Mouse (Mus musculus) T-helper 2 cell (primary cell): ENCODE measurements around the gene Ift80.
"Not testable (repeated sequence)": the region's sequence is repeated elsewhere in the genome, so short reads cannot be mapped to it uniquely, and the experiment has no call there.

Experiments
- in situ Hi-C: fragments of 300-600 bp; cut with MboI, MseI; formaldehyde crosslinking; loops from one replicate; pipeline ENCODE4 v1.15.1; 2025; ENCODE audit warnings: high pct_unique_total_duplicates

Ift80 gene

DNA sequence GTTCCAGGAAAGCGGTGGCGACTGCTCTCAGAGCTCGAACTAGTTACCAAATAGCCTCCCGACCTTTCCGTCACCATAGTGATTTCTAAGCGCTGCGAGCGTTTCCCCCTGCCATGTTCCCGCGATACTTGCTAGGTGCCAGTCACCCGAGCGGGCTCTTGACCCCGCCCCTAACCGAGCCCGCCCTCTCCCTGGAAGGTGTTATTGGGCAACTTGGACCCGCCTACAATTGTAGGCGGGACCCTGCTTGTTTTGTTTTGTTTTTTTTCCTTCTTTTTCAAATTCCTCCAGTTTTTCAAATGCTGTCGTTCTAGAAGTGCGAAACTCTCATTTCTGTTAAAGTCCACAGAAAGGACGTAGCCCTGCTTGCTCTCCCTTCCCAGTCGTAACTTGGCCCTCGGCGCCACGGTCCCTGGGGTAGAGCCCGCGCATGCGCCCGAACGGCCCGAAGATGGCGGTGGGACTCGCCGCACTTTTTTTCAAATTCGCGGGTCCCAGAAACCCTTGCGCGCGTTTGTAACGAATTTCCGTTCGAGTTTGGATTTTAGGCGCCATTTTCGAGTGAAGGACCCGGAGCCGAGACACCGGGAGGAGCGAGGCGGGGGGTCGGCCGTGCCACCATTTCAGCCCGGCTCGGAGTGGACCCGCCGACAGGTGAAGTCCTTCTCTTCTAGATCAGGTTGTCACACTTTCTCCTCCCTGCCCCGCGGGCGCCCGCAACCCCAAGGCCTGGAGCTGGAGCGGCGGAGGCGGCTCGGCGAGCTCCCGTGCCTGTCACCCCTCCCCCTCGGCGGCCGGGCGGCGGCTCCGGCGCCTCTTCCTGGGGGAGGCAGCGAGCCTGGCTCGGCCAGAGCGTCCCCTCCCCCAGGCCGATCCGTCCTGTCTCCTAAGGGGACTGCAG, at the start of gene Ift80, which contains the start of gene Smc4:
Ift80 (minus strand) TSS at position 134 of the 901 bp plus-strand sequence.
Smc4 (plus strand) TSS at position 302 of the 901 bp plus-strand sequence.
- in situ Hi-C loops = loop anchor here (5.0 kb wide), 1 partner anchor 38 kb away; the partner anchor contains the start of gene Trim59

DNA sequence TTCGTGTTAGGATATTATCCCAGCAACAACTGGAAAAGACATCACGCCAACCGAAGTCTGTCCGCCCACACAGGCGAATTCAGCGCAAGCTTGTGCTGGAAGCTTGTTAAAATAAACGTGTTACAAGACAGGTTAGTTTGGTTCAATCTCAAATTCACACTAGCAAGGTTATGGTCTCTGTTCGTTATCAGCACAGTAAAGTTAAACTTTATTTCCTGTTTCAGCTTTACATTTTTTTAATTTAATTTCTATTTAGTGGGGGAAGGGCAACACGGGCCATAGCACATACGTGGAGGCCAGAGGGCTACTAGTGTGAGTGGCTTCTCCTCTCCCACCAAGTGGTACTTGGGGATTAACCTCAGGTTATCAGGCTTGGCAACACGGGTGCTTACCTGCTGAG, 47.5 kb upstream of the Ift80 start:
- in situ Hi-C loops = no loop called here

DNA sequence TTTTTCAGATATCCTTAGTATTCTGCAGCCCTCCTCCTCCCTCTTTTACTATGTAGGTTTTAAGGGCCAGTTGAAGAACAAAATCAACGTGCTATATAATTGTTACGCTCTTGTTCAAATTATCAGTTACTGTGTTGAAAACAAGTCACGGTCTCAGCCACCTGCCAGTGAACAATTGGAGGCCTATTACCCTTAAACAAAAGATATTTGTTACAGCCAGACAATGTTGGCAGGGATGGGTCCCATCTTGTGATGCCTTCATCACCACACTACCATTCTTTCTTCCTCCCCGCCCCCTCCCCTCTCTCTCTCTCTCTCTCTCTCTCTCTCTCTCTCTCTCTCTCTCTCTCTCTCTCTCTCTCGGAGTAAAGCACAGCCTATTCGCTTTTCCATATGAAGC, 44.6 kb upstream of the Ift80 start:
- in situ Hi-C loops = no loop called here

DNA sequence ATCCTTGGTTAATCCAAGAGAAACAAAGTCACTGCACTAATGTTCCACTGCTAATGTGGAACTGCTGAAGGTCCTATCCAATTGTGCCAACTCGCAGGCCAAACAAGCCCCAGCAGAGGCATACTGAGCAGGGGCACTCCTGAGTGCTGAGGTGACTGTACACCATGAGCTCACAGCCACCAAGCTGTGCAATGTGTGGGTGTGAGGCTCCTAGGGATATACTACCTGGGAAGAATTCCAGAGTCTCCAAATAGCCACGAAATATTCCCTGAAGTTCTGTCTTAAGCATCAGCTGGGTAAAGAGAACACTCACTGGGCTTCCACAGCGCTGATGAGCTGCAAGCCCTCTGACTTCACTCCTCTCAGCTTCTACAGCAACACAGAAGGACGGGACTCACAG, 43.3 kb upstream of the Ift80 start:
- in situ Hi-C loops = no loop called here

DNA sequence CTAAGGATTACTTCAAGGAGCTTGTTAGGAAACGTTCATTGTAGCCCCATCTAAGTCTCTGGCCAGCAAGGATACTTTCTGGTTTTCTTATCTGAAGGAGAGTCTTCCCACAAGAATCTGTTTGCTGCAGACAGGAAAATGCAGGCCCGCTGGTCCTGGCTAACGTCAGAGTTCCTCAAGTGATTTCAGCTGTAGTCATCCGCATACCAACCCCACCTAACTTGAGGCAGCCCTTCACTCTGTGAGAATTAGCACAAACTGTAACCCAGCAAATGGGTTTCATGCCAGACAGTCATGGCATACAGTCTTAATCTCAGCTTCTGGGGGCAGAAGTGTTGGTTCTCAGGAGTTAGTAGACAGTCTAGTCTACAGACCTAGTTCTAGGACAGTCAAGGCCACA, 42.1 kb upstream of the Ift80 start:
- in situ Hi-C loops = no loop called here

DNA sequence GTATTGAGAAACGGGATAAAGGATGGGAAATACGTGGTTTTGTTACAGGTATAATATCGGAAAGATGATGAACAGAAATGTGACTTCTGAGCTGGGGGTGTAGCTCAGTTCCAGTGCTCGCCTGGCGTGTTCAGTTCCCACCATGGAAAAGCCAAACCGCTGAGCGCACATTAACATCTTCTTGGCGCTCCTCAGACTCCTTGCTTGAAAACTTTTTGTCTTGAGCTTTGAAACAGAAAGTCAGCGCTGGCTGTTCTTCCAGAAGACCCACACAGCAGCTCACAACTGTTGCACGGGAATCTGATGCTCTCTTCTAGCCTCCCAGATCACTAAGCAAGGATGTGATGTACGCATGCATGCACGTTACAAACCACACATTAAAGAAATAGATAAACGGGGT, 41.4 kb upstream of the Ift80 start:
- in situ Hi-C loops = no loop called here

DNA sequence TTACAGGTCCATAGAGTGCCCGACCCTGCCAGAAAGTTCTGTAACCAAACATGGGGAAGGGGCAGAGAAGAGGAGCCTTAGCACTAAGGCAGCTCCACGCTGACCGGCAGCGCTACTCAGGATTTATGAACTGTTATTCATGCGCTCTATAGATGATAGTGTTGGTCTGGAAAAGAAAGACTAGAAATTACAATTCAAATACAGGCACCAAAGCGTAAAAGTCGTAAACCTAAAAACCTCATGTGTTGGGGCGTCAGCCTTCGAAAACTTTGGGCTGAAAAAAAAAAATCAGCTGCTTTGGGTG, 41.0 kb upstream of the Ift80 start:
- in situ Hi-C loops = no loop called here

DNA sequence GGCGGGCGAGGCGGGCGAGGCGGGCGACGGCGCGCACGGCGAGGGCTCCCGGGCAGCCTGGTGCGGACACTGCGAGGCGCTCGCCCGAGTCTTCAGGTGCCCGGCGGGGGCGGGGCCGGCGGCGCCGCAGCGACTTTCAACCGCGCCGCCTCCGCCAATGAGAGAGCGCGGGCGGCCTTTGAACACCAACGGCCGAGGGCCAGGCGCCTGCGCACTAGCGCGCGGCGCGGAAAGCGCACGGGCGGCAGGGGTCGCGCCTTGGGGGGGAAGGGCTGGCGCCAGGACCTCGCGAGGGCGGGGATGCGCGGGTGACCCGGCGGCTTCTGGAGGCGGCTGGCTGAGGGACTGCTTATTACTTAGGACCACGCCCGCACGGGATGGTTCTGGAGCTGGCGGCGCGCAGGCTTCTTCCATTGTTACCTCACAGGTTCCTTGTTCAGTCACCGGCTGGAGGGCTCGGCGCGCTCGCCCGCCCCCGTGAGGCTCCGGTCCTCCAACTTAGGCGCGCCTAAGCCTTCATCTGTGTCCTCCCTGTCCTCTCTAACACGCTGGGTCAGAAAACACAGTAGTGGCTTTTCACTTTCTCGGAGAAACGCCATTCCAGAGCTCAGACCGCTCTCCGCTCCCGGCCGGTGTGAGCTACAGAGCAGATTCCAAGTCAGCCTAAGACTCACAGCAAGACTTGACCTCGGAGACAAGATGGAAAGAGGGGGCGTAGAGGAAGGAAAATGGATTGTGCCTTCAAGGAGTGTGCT, 40.5 kb upstream of the Ift80 start, which contains the start of gene Trim59:
Trim59 (minus strand) TSS at position 111 of the 755 bp plus-strand sequence.
- in situ Hi-C loops = loop anchor here (5.0 kb wide), 1 partner anchor 38 kb away; no protein-coding TSS in a partner anchor

DNA sequence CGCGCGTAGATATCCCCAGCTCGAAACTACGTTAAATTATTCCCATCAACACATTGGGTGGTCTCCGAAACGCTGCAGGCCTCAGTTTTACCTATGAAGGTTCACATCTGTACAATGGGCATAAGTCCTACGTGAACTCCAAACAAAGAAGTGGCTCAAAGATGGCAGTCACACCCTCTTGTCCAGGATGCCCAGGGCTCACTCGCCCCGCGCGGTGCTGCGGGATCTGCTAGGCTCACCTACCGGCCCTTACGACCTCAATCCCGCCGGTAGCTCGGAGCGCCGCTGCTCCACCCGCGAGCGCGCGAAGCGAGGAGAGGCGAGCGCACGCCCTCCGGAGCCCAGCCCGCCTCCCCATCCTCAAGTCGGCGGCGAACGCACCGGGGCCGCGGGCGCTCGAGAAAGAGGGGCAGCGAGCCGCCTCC, 39.8 kb upstream of the Ift80 start:
- in situ Hi-C loops = loop anchor here (5.0 kb wide), 1 partner anchor 37 kb away; no protein-coding TSS in a partner anchor

DNA sequence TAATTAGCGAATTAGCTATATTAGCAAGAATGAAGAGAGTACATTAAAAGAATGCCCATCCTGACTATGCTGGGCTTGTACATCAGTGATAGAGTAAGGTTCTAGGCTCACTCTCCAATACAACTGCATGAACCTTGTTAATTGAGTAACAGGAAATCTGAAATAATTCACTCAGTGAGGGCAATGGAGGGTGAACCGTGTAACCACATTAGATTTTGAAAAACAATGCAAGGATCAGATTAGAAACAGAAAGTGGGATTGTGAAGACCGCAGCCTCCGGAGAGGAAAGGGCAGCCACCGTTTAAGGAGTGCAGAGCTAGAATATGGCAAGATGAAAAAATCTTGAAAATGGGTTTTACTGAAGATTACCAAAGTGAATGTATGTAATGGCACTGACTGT, 36.9 kb upstream of the Ift80 start:
- in situ Hi-C loops = loop anchor here (5.0 kb wide), 1 partner anchor 34 kb away; no protein-coding TSS in a partner anchor

DNA sequence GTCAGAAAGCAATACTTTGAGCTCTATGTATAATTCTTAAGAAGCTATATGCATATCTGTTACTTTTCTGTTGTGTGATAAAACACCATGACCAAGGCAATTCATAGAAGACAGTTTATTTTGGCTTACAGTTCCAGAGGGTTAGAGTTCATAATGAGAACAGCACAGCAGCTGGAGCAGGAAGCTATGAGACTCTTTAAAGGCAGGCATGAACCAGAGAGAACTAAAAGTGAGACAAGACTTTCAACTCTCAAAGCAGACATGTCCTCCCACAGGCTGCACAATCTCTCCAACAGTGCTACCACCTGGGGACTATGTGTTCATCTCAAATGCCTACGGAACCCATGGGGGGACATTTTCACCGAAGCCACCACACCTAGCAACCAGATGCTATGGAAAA, 35.7 kb upstream of the Ift80 start:
- in situ Hi-C loops = loop anchor here (5.0 kb wide), 1 partner anchor 33 kb away; no protein-coding TSS in a partner anchor

DNA sequence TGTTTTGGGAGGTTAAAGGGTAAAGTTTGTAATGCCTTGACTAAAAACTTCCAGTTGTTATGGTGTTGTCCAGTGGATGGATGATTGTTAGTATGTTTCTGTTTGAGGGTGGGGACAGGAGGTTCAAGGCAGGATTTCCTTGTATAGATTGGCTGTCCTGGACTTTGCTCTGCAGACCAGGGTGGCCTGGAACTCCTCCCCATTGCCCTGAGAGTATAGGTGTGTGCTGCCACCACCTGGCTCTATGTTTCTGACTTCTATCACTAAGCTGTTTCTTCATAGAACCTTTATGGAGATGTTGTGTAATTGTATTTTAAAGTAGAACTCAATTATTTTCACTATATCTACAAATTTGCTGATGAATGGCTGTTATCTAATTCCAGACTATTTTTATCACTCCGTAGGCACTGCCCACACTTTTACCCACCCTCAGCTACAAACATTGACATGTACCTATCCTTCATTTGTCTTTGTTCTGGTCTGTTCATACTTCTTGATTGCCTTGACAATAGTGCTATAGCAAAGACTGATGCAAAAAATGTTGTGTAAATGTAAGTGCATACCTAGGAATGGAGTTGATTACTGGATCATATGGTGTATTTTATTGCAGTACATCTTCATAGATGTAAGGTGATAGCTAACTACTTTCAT, 21.9 kb upstream of the Ift80 start:
- in situ Hi-C loops = no loop called here

DNA sequence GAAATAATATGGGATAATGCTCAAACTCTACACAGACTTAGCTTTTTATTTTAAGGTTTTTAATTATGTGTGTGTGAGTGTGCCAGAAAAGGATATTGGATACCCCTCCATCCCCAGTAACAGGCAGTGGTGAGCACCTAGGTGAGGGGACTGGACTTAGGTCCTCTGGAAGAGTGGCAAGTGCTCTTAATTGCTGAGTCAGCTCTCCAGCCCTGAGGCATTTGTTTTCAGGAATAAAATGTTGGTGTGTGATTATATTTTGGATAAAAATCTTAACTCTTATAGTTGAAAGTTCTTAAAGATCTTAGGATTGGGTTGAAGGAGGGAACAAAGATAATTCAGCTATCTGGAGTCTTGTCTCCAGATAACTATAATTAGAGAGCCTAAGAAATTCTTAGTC, 16.4 kb upstream of the Ift80 start:
- in situ Hi-C loops = no loop called here

DNA sequence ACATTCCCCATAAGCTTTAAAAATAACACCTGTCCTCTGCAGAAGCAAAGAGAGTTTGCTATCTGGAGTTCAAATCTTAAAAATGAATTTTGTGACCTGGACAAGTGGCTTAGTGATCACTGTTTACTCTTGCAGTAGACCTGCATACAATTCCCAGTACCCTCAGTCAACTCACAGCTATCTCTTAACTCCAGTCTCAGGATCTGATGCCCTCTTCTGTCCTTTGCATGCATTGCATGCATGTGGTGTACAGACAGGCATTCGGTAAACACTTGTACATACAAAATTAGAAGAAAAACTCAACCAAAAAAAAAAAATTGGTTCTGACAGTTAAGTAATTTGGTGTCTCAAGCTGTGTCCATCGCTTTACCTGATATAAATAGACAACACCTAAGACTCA, 15.9 kb upstream of the Ift80 start:
- in situ Hi-C loops = no loop called here

DNA sequence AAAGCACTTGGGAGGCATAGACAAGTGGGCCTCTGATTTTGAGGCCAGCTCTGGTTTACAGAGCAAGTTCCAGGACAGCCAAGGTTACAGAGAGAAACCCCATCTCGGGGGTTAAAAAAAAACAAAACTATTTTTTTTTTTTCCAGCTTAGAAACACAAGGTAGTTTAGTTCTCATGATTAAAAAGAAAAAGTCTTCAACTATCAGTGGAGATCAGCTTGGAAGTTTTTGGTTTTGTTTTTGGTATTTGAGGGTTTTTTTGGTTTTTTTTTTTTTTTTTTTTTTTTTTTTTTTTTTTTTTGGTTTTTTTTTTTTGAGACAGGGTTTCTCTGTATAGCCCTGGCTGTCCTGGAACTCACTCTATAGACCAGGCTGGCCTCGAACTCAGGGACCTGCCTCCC, 14.3 kb upstream of the Ift80 start:
- in situ Hi-C loops = not testable (repeated sequence)

DNA sequence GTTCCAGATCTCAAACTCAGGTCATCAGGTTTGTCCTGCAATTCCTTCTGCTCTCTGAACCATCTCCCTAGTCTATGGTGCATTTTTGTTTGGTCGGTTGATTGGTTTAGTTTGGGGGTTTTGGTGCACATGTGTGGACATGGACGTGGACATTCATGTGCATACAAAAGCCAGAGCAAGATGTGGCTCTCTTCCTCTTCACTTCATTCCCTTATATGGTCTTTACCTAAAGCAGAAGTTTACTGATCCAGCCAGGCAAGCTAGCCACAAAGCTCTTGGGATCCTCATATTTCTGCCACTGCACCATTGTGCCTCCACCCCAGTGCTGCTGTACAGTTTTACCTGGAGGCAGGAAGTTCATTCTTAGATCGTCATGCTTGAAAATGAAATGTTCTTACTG, 12.8 kb upstream of the Ift80 start:
- in situ Hi-C loops = no loop called here

DNA sequence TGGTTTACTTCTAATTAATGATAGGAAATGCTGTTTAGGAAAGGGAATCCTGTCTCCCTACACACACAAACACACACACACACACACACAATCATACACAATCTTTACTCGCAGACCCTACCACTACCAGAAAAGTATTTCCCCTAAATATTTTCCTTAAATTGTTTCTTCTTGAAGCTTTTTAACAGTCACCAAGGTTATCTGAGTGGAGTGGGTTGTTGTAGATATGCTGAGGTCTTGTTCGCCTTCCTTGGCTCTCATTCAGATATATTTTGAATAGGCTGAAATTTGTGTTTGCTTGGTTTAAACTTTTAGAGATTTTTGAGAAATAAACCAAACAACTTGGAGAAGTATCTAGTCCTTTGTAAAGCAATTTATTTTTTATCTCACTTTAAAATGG, 4.5 kb upstream of the Ift80 start:
- in situ Hi-C loops = loop anchor here (5.0 kb wide), 1 partner anchor 33 kb away; the partner anchor contains the start of gene Trim59

DNA sequence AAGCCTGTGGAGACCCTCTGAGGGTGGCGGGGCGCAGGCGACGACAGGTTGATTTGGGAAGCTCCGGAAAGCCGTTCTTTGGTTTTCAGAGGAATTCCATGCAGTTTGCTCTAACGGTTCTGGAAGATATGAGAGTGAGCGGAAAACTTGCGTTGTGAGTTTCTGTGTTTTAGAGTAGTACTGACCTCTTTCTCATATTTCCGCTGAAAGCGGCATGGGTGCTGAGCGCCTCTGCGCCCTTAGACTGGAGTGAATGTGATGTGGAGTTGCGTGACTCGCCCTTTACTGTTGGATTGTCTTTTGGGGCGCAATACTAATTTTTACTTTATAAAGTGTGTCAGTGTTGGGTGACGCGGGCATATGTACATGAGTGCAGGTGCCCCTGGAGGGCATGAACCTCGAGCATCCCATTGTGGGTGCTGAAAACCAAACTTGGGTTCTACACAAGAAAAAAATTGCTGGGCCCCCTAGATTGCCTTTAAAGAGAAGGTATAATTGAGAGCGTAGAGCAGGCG, 1.9 kb upstream of the Ift80 start:
- in situ Hi-C loops = loop anchor here (5.0 kb wide), 1 partner anchor 36 kb away; the partner anchor contains the start of gene Trim59

DNA sequence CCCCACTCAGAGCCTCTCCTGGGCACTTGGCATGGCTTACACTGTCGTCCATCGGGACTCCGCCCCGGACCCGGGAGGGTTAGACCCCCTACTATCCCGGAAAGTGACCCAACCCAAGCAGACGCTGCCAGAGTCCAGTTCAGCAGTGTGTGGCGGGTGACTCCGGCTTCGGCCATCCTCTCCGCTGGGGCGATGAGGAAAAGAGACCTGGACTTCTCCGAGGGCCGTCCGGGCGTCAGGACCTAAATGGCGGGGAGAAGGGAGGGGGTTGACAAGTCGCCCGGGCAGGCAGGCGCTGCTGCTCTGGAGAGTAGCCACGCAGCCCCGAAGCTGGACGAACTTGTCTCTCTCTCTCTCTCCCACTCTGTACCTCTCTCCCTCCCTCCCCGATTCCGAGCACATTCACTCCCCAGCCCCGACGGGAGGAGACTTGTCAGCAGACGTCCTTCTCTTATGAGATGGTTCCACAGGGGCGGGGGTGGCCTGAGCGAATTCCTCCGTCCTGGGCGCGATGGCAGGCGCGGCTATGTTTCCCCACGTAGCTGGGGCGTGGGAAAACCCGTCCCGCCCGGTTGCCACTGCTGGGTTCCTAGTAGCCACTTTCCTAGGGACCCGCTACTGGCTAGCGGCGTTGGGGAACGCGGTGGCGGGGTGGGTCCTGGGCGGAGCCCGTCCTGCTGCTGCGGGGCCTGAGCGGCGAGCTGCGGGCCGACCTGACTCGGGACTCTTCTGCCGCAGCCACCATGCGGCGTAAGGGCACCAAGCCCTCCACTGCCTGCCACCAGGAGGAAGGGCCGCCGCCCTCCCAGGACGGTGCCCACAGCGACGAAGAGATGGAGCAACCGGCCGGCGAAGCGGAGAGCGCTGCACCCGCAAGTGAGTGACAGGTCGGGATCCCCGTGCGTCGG, 1.2 kb upstream of the Ift80 start:
- in situ Hi-C loops = loop anchor here (5.0 kb wide), 1 partner anchor 37 kb away; the partner anchor contains the start of gene Trim59

DNA sequence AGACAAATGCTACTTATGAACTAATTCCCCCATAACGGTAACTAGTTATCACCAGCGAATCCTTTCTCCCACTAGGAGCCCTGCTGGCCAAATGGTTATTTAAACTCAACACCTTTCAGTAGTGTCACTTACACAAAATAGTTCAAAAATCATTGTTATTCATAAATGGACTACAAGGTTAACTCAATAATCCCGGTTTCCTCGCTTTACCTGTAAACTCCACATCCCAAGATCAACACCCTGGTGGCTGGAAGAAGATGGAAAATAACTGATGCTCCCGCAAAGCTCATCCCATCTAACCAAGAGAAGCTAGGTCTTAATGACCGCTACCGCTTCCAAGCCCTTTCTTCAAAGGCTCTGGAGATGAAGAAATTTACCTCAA, 324 bp downstream of the Ift80 start:
- in situ Hi-C loops = no loop called here
